ENCODE assay signal across 28 mouse cellular contexts in genomic region chr12:37306956-37307466, GRCm38 (mm10).
DNase-seq lines count a peak whose midpoint lies in the region; ATAC-seq and TF ChIP-seq lines count a peak whose summit lies in the region.
"Had no signal": no experiment of that assay in that cellular context is flagged by ENCODE, and none has a peak within 500 bp of the region (broad histone marks: within the 10 kb centered on the region; RNA-seq: fewer than 3 reads in every experiment).

No protein-coding gene starts in this region.

- H3K27me3 ChIP-seq in kidney, embryonic 14.5 days (ENCODE audit: control insufficient read depth, insufficient read depth, low read length): no peaks in the 10 kb centered on the region
- no peaks in the 10 kb centered on the region for H3K27me3 ChIP-seq in kidney, postnatal 0 days (ENCODE audit: insufficient read depth, low read length)
- H3K27me3 ChIP-seq: CH12.LX; embryonic facial prominence, embryonic 13.5 days; forebrain, embryonic 12.5 days; hindbrain, embryonic 12.5 days; hindbrain, embryonic 15.5 days had no signal

- H3K4me2 ChIP-seq in kidney, embryonic 14.5 days (replicated peaks; ENCODE audit: low read depth, low read length): no peak overlapping the region
- no peak overlapping the region for H3K4me2 ChIP-seq in kidney, postnatal 0 days (ENCODE audit: low read length)
- H3K4me2 ChIP-seq: embryonic facial prominence, embryonic 13.5 days; forebrain, embryonic 12.5 days; heart, embryonic 11.5 days; hindbrain, embryonic 12.5 days; hindbrain, embryonic 15.5 days had no signal

- no peak overlapping the region for H3K9ac ChIP-seq in kidney, embryonic 14.5 days (ENCODE audit: low read depth, low read length)
- H3K9ac ChIP-seq in kidney, postnatal 0 days (ENCODE audit: low read depth, low read length): no peak overlapping the region
- H3K9ac ChIP-seq: embryonic facial prominence, embryonic 13.5 days; forebrain, embryonic 12.5 days; hindbrain, embryonic 12.5 days; hindbrain, embryonic 15.5 days had no signal

- H3K36me3 ChIP-seq in kidney, embryonic 14.5 days (ENCODE audit: control insufficient read depth, insufficient read depth, low read length): no peaks in the 10 kb centered on the region
- no peaks in the 10 kb centered on the region for H3K36me3 ChIP-seq in kidney, postnatal 0 days (ENCODE audit: insufficient read depth, low read length)
- H3K36me3 ChIP-seq: embryonic facial prominence, embryonic 10.5 days; embryonic facial prominence, embryonic 13.5 days; forebrain, embryonic 12.5 days; G1E; hindbrain, embryonic 12.5 days; hindbrain, embryonic 15.5 days had no signal

- no peak overlapping the region for H3K27ac ChIP-seq in kidney, embryonic 14.5 days (ENCODE audit: low read depth, low read length)
- H3K27ac ChIP-seq in kidney, postnatal 0 days: no peak overlapping the region
- H3K27ac ChIP-seq: embryonic facial prominence, embryonic 10.5 days; embryonic facial prominence, embryonic 13.5 days; forebrain, embryonic 12.5 days; gastrocnemius, adult 2 months; hindbrain, embryonic 12.5 days; hindbrain, embryonic 15.5 days had no signal

- H3K4me1 ChIP-seq in kidney, embryonic 14.5 days (ENCODE audit: control insufficient read depth, insufficient read depth, low read length): no peaks in the 10 kb centered on the region
- H3K4me1 ChIP-seq in kidney, postnatal 0 days (replicated peaks; ENCODE audit: insufficient read depth, low read length): no peaks in the 10 kb centered on the region
- H3K4me1 ChIP-seq: embryonic facial prominence, embryonic 10.5 days; embryonic facial prominence, embryonic 13.5 days; forebrain, embryonic 12.5 days; hindbrain, embryonic 12.5 days; hindbrain, embryonic 15.5 days had no signal

- no peak for TF ChIP-seq CTCF in kidney, postnatal 0 days (IDR thresholded peaks at IDR 0.05; ENCODE audit: low read depth)

- ATAC-seq in kidney, embryonic 14.5 days (ENCODE audit: low FRiP score, low TSS enrichment): peak; percentile 60
- ATAC-seq in kidney, postnatal 0 days (replicated peaks; ENCODE audit: low FRiP score, low read depth): no peak
- ATAC-seq: forebrain, embryonic 16.5 days had no signal

- no peak overlapping the region for H3K4me3 ChIP-seq in kidney, embryonic 14.5 days (ENCODE audit: low read length)
- no peak overlapping the region for H3K4me3 ChIP-seq in kidney, postnatal 0 days (replicated peaks; ENCODE audit: low read depth, low read length)
- H3K4me3 ChIP-seq: embryonic facial prominence, embryonic 10.5 days; embryonic facial prominence, embryonic 13.5 days; erythroblast, embryonic 14.5 days; forebrain, embryonic 12.5 days; gastrocnemius, adult 2 months; hindbrain, embryonic 12.5 days; hindbrain, embryonic 15.5 days had no signal

- no peaks in the 10 kb centered on the region for H3K9me3 ChIP-seq in kidney, embryonic 14.5 days (ENCODE audit: control insufficient read depth, low read length)
- no peaks in the 10 kb centered on the region for H3K9me3 ChIP-seq in kidney, postnatal 0 days (replicated peaks; ENCODE audit: low read length)
- H3K9me3 ChIP-seq: embryonic facial prominence, embryonic 10.5 days; embryonic facial prominence, embryonic 13.5 days; forebrain, embryonic 12.5 days; G1E; hindbrain, embryonic 12.5 days; hindbrain, embryonic 15.5 days had no signal

- DNase-seq in kidney, adult 9 months: no peak
- DNase-seq in kidney, postnatal 0 days (ENCODE audit: low spot score): peak; percentile 40
- DNase-seq in kidney, postnatal 10 days: no peak
- DNase-seq in embryo, embryonic 10.5 days (ENCODE audit: low spot score): peak; percentile 16
- peak; percentile 44 for DNase-seq in hindlimb bud, embryonic 11.5 days (ENCODE audit: extremely low spot score, low read depth, low spot score)
- DNase-seq in spleen, postnatal 36 days (ENCODE audit: low spot score in 2 of 2): no peak
- DNase-seq in right cerebral cortex, postnatal 36 days (ENCODE audit: low spot score in 2 of 2): no peak
- DNase-seq: adrenal gland, adult 2 months; adrenal gland, postnatal 14 days; B cell, adult 2 months; cerebellum, adult 11 months; cerebellum, adult 2 months; cerebellum, adult 9-11 months; cerebellum, postnatal 25 days; gastrocnemius, adult 2 months; gastrocnemius, postnatal 14 days; heart, adult 11 months had no signal

- WGBS in kidney, embryonic 14.5 days: 5% methylated on average over 1 of the region's 1 CpGs
- WGBS in kidney, postnatal 0 days: 5% methylated on average over 1 of the region's 1 CpGs

Comparison
In these comparisons a context has a peak if more than half of its experiments do, and no peak if none do; other contexts are left out.
1. DNase-seq: peak in kidney, postnatal 0 days (single experiment), embryo, embryonic 10.5 days (single experiment) and hindlimb bud, embryonic 11.5 days (single experiment); none in kidney, adult 9 months (single experiment), kidney, postnatal 10 days (single experiment), spleen, postnatal 36 days (0 of 2) and right cerebral cortex, postnatal 36 days (0 of 2).